Mouse (Mus musculus): ENCODE results near the gene Saysd1.
"Not testable (repeated sequence)": the region's sequence is repeated elsewhere in the genome, so short reads cannot be mapped to it uniquely, and the experiment has no call there.

The Saysd1 gene

GRCm38 (mm10) chr14:20032738-20033116 is 105.6 kb downstream of the Saysd1 start:
- no peak for DNase-seq

- DNase-seq: no peak
Measured at GRCm38 (mm10) chr14:20032016-20032737, 106.2 kb downstream of the Saysd1 start.

- no peak for DNase-seq
Measured at GRCm38 (mm10) chr14:20029606-20030005, 108.7 kb downstream of the Saysd1 start.

GRCm38 (mm10) chr14:20027475-20027874 is 110.9 kb downstream of the Saysd1 start:
- DNase-seq: not testable (repeated sequence)

Data from kidney, adult 9 months (tissue).